Mouse (Mus musculus) lung, adult 2 months (tissue): ENCODE measurements at regions not wholly inside any gene's neighbourhood (a gene's known extent, or its start where the extent isn't known, plus 50 kb on each side); places are given as distances from the start of the nearest gene placed in this dataset.

Experiments used
- CTCF ChIP-seq: fragments of 200-500 bp; IDR thresholded peaks from 2 replicates; pipeline ENCODE4 v1.5.1; 2011; ENCODE audit warnings: mild to moderate bottlenecking, low read length, control low read depth; ENCODE audit not compliant: insufficient read depth
- POLR2A ChIP-seq: fragments of 200-500 bp; IDR thresholded peaks from 2 replicates; pipeline ENCODE4 v1.6.1; 2011; ENCODE audit warnings: low read depth, mild to moderate bottlenecking, control low read depth, low read length, borderline replicate concordance; ENCODE audit errors: extremely low read depth

- TF ChIP-seq POLR2A (no peak), CTCF (no peak)
These were observed 171.7 kb downstream of the Cartpt start for GRCm38 (mm10) chr13:99729145-99729544.
